Mouse (Mus musculus) central nervous system, embryonic 11.5 days (tissue): ENCODE results near the gene Cd28. TPM values are rescaled to one million over a fixed set of nuclear protein-coding genes. Genes with fewer than 3 reads are reported as not detected.

Source experiments
- polyA plus RNA-seq: library from polyadenylated mRNA; depleted of rRNA; stranded (reverse); fragments of >200 nt; gene quantifications from 2 replicates; pipeline ENCODE4 v1.2.3, GENCODE M21; 2012; rRNA removed

Gene Cd28
- 0.09 and 0.10 TPM in 2 replicates for polyA plus RNA-seq

DNA sequence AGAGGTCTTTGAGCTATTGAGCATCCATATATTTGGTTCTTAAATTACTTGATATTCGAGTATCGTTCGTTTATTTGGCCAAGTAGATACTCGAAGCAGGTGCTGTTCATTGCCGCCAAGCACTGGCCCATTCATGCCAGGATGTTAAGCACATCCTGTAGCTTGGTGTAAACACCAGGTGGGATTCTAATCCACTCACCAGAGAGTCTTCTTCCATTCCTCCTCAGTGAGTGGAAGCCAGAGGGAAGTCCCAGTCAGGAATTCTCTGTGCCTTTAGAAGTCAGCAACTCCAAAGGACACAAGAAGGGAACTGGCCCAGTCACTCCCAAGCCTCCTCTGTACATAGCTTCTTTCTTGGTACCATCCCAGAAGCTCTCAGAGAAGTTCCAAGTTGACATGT lies at the start of gene Cd28:
Gene Cd28, plus strand, starts transcription at position 234 of the 400 bp plus-strand sequence.

Other genes with a start within 250 kb of the Cd28 start
- 13.7 and 22.3 TPM in 2 replicates for gene Raph1, start 149.7 kb upstream of the Cd28 start, polyA plus RNA-seq
- not detected in 2 replicates for gene Ctla4, start 170.2 kb downstream of the Cd28 start, polyA plus RNA-seq